ENCODE assay signal across 17 mouse cellular contexts in the genomic region with DNA sequence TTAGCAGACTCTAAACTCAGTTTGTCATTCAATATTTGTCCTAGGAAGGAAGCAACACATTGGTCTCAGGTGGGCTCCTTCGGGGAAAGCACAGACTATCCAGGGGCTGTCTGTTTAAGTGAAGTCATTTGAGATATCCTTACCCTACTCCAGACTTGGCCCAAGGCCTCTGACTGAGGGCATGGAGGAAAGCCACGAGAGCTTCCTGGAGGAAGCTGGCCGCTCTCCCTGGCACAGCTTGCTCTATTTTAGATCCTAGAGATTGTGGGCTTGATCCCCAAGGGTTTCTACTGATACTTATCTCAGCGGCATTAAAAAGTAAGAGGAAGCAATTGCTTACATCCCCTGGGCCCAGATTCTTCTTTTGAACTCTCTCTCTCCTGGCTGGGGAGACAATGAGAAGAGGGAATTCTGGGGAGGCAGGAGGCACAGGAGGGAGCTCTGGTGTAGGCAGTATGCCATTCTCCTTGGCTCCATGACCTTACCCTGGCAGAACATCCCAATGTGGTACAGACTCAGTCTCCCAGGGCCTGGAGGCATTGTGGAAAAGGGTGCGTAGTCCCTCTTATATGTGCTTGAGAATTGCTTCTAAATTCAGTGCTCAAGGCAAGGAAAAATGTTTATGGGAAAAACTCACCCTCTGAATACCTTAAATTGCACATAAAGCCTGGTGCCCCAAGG. TPM values are rescaled to one million over a fixed set of nuclear protein-coding genes. Genes with fewer than 3 reads are reported as not detected.
DNase-seq lines count a peak whose midpoint lies in the region; ATAC-seq and TF ChIP-seq lines count a peak whose summit lies in the region.
"Had no signal": no experiment of that assay in that cellular context is flagged by ENCODE, and none has a peak within 500 bp of the region (broad histone marks: within the 10 kb centered on the region; RNA-seq: fewer than 3 reads in every experiment).

No protein-coding gene starts in this region.

- H3K4me1 ChIP-seq in hindbrain, embryonic 14.5 days (replicated peaks; ENCODE audit: control insufficient read depth, insufficient read depth, low read length): peaks cover 13% of the 10 kb centered on the region
- peaks cover 36% of the 10 kb centered on the region for H3K4me1 ChIP-seq in hindbrain, embryonic 10.5 days (replicated peaks)
- H3K4me1 ChIP-seq in cerebellum, adult 2 months (ENCODE audit: control insufficient read depth, insufficient read depth, low read length): peaks cover 41% of the 10 kb centered on the region
- H3K4me1 ChIP-seq in hindbrain, embryonic 16.5 days (ENCODE audit: control insufficient read depth, insufficient read depth, low read depth, low read length): peaks cover 16% of the 10 kb centered on the region
- H3K4me1 ChIP-seq in neural tube, embryonic 13.5 days (replicated peaks): peaks cover 51% of the 10 kb centered on the region

- no peak for TF ChIP-seq CTCF in cerebellum, adult 2 months (IDR thresholded peaks at IDR 0.05; ENCODE audit: borderline replicate concordance, insufficient read depth, low read depth, low read length)

- no peaks in the 10 kb centered on the region for H3K9me3 ChIP-seq in hindbrain, embryonic 14.5 days (ENCODE audit: control insufficient read depth, low read length)
- H3K9me3 ChIP-seq in hindbrain, embryonic 10.5 days: no peaks in the 10 kb centered on the region
- no peaks in the 10 kb centered on the region for H3K9me3 ChIP-seq in hindbrain, embryonic 16.5 days (ENCODE audit: control insufficient read depth, low read length)
- H3K9me3 ChIP-seq in neural tube, embryonic 13.5 days: no peaks in the 10 kb centered on the region
- H3K9me3 ChIP-seq: embryonic facial prominence, embryonic 13.5 days; forebrain, embryonic 13.5 days had no signal

- H3K36me3 ChIP-seq in hindbrain, embryonic 14.5 days (replicated peaks; ENCODE audit: control insufficient read depth, insufficient read depth): no peaks in the 10 kb centered on the region
- no peaks in the 10 kb centered on the region for H3K36me3 ChIP-seq in hindbrain, embryonic 10.5 days
- H3K36me3 ChIP-seq in hindbrain, embryonic 16.5 days (ENCODE audit: control insufficient read depth, insufficient read depth, low read length): no peaks in the 10 kb centered on the region
- H3K36me3 ChIP-seq in neural tube, embryonic 13.5 days: no peaks in the 10 kb centered on the region
- H3K36me3 ChIP-seq: embryonic facial prominence, embryonic 13.5 days had no signal

- no peak for DNase-seq in hindbrain, embryonic 14.5 days (ENCODE audit: low spot score)
- DNase-seq in hindbrain, embryonic 10.5 days (ENCODE audit: low spot score): no peak
- DNase-seq in cerebellum, adult 2 months: peak; percentile 85 to 89
- DNase-seq in heart, postnatal 4 days: no peak
- DNase-seq: adrenal gland, postnatal 25 days; B cell, adult 2 months; heart, postnatal 14 days; kidney, adult 11 months; liver; lung, adult 2 months; thymus, postnatal 36 days had no signal

- no peak overlapping the region for H3K27ac ChIP-seq in hindbrain, embryonic 14.5 days
- no peak overlapping the region for H3K27ac ChIP-seq in hindbrain, embryonic 10.5 days
- peak overlapping the region; percentile 92 for H3K27ac ChIP-seq in cerebellum, adult 2 months (ENCODE audit: insufficient read depth, low read length)
- no peak overlapping the region for H3K27ac ChIP-seq in hindbrain, embryonic 16.5 days (ENCODE audit: low read depth, low read length)
- H3K27ac ChIP-seq in neural tube, embryonic 13.5 days (replicated peaks): no peak overlapping the region; the same call in 1 of the 2 replicates
- H3K27ac ChIP-seq: embryonic facial prominence, embryonic 13.5 days; forebrain, embryonic 13.5 days had no signal

- peak overlapping the region; percentile 73; the same call in 1 of the 2 replicates for H3K4me2 ChIP-seq in hindbrain, embryonic 14.5 days (replicated peaks)
- peak overlapping the region; percentile 86 for H3K4me2 ChIP-seq in hindbrain, embryonic 16.5 days (ENCODE audit: low read length)
- H3K4me2 ChIP-seq in neural tube, embryonic 13.5 days: peak overlapping the region; percentile 70
- H3K4me2 ChIP-seq: embryonic facial prominence, embryonic 13.5 days had no signal

- 78% methylated on average over 5 of the region's 5 CpGs for WGBS in hindbrain, embryonic 14.5 days
- 80% methylated on average over 5 of the region's 5 CpGs for WGBS in hindbrain, embryonic 10.5 days
- 9% methylated on average over 5 of the region's 5 CpGs for WGBS in cerebellum, adult 2 months
- WGBS in hindbrain, embryonic 16.5 days: 69% methylated on average over 5 of the region's 5 CpGs
- WGBS in neural tube, embryonic 13.5 days: 65% methylated on average over 5 of the region's 5 CpGs

- H3K9ac ChIP-seq in hindbrain, embryonic 14.5 days: no peak overlapping the region
- no peak overlapping the region for H3K9ac ChIP-seq in hindbrain, embryonic 16.5 days (ENCODE audit: low read depth, low read length)
- no peak overlapping the region for H3K9ac ChIP-seq in neural tube, embryonic 13.5 days
- H3K9ac ChIP-seq: embryonic facial prominence, embryonic 13.5 days; forebrain, embryonic 13.5 days had no signal

- peaks cover 20% of the 10 kb centered on the region for H3K27me3 ChIP-seq in hindbrain, embryonic 14.5 days (ENCODE audit: control insufficient read depth, insufficient read depth, low read length)
- H3K27me3 ChIP-seq in hindbrain, embryonic 10.5 days (ENCODE audit: insufficient read depth, poor library complexity, severe bottlenecking): peaks cover 57% of the 10 kb centered on the region
- no peaks in the 10 kb centered on the region for H3K27me3 ChIP-seq in cerebellum, adult 2 months (ENCODE audit: control insufficient read depth, insufficient read depth, low read length)
- H3K27me3 ChIP-seq in hindbrain, embryonic 16.5 days (replicated peaks; ENCODE audit: control insufficient read depth, insufficient read depth, low read length): peaks cover 22% of the 10 kb centered on the region
- peaks cover 50% of the 10 kb centered on the region for H3K27me3 ChIP-seq in neural tube, embryonic 13.5 days

- TF ChIP-seq POLR2A in cerebellum, adult 2 months (IDR thresholded peaks at IDR 0.05; ENCODE audit: borderline replicate concordance, insufficient read depth, low read length): no peak

- no peak for ATAC-seq in hindbrain, embryonic 14.5 days (ENCODE audit: low FRiP score)
- no peak for ATAC-seq in hindbrain, embryonic 16.5 days
- no peak for ATAC-seq in neural tube, embryonic 13.5 days (ENCODE audit: low read depth)
- ATAC-seq in activated CD4-positive, CD25-positive, alpha-beta regulatory T cell, adult 4 months: no peak
- ATAC-seq: forebrain, embryonic 13.5 days had no signal

- no peak overlapping the region for H3K4me3 ChIP-seq in hindbrain, embryonic 14.5 days (replicated peaks; ENCODE audit: low read length)
- H3K4me3 ChIP-seq in hindbrain, embryonic 10.5 days: no peak overlapping the region
- H3K4me3 ChIP-seq in cerebellum, adult 2 months (replicated peaks; ENCODE audit: insufficient read depth, low read depth, low read length): peak overlapping the region; percentile 98
- H3K4me3 ChIP-seq in hindbrain, embryonic 16.5 days (ENCODE audit: low read length): no peak overlapping the region
- no peak overlapping the region for H3K4me3 ChIP-seq in neural tube, embryonic 13.5 days
- H3K4me3 ChIP-seq: embryonic facial prominence, embryonic 13.5 days; forebrain, embryonic 13.5 days had no signal

RNA-seq across cellular contexts. Expression of a gene that starts 2.7 kb away (rescaled TPM):
- 23.9 and 26.9 TPM in 2 replicates for polyA plus RNA-seq in hindbrain, embryonic 14.5 days (2014; fragmentation: Nextera tagmentation; extraction: Ambion mirVana)
- polyA plus RNA-seq in hindbrain, embryonic 10.5 days (2016; fragmentation: Nextera tagmentation; extraction: Ambion mirVana): 4.5 and 6.4 TPM in 2 replicates
- polyA plus RNA-seq in cerebellum, adult 2 months (2012; rRNA removed): 102 and 107 TPM in 2 replicates
- 24.9 and 26.0 TPM in 2 replicates for polyA plus RNA-seq in hindbrain, embryonic 16.5 days (2015; fragmentation: Nextera tagmentation; extraction: Ambion mirVana)
- polyA plus RNA-seq in neural tube, embryonic 13.5 days (2015; fragmentation: Nextera tagmentation; extraction: Ambion mirVana): 15.9 and 17.8 TPM in 2 replicates
- 1 to 10 TPM; 3.1 to 4.0 TPM for polyA plus RNA-seq in activated CD4-positive, CD25-positive, alpha-beta regulatory T cell, adult 4 months (2017; shearing (Covaris generic))
- not detected for total RNA-seq in heart, postnatal 4 days (2021)
- total RNA-seq: gastrocnemius, adult 8-10 months; heart, postnatal 14 days had no signal

Comparison
In these comparisons a context has a peak if more than half of its experiments do, and no peak if none do; other contexts are left out.
1. DNase-seq: peak in cerebellum, adult 2 months (2 of 2); none in hindbrain, embryonic 14.5 days (single experiment), hindbrain, embryonic 10.5 days (single experiment) and heart, postnatal 4 days (single experiment).
2. Peak in every context shown above with its lines, with median percentiles within 50 percentile points of each other: H3K4me2 ChIP-seq.